Mouse (Mus musculus) thymus, postnatal 10 days (tissue): ENCODE results near the gene Dstn.
A peak's percentile ranks its signal among the peaks of the same experiment; 100 is the strongest.

ENCODE experiments used
- DNase-seq, 2 experiments: peaks; one replicate each; pipeline ENCODE4 v3.0.0; 2021; ENCODE audit warnings: low spot score in 2 of 2

The Dstn gene

GRCm38 (mm10) chr2:143915600-143916135 is 548 bp downstream of the Dstn start:
- peak in 1 of 2 experiments; percentile 18 for DNase-seq

- DNase-seq = no peak
Observed at GRCm38 (mm10) chr2:143916229-143916628, 1.1 kb downstream of the Dstn start.

- DNase-seq = no peak
Observed at GRCm38 (mm10) chr2:143917622-143918021, 2.5 kb downstream of the Dstn start.

- no peak for DNase-seq
Observed at GRCm38 (mm10) chr2:143918831-143919502, 3.8 kb downstream of the Dstn start.

GRCm38 (mm10) chr2:143924085-143924484 is 9.0 kb downstream of the Dstn start:
- no peak for DNase-seq

- DNase-seq = no peak
Observed at GRCm38 (mm10) chr2:143925826-143926225, 10.7 kb downstream of the Dstn start.

- DNase-seq = no peak
Observed at GRCm38 (mm10) chr2:143929607-143930311, 14.6 kb downstream of the Dstn start.

- no peak for DNase-seq
Observed at GRCm38 (mm10) chr2:143932340-143932873, 17.3 kb downstream of the Dstn start.

- no peak for DNase-seq
Observed at GRCm38 (mm10) chr2:143933516-143933915, 18.4 kb downstream of the Dstn start.

GRCm38 (mm10) chr2:143934439-143934838 is 19.3 kb downstream of the Dstn start:
- no peak for DNase-seq

- no peak for DNase-seq
Observed at GRCm38 (mm10) chr2:143937861-143938260, 22.7 kb downstream of the Dstn start.

GRCm38 (mm10) chr2:143940406-143940805 is 25.3 kb downstream of the Dstn start:
- no peak for DNase-seq

GRCm38 (mm10) chr2:143944796-143945195 is 29.7 kb downstream of the Dstn start:
- DNase-seq = no peak

GRCm38 (mm10) chr2:143945466-143946075 is 30.5 kb downstream of the Dstn start:
- DNase-seq = peak in 1 of 2 experiments; percentile 18

- DNase-seq = no peak
Observed at GRCm38 (mm10) chr2:143946399-143946798, 31.3 kb downstream of the Dstn start.

- no peak for DNase-seq
Observed at GRCm38 (mm10) chr2:143947981-143948380, 32.9 kb downstream of the Dstn start.

GRCm38 (mm10) chr2:143948416-143948815 is 33.3 kb downstream of the Dstn start:
- no peak for DNase-seq

GRCm38 (mm10) chr2:143949217-143949616 is 34.1 kb downstream of the Dstn start:
- DNase-seq = no peak

GRCm38 (mm10) chr2:143950290-143951027 is 35.3 kb downstream of the Dstn start:
- no peak for DNase-seq

GRCm38 (mm10) chr2:143951028-143951420 is 35.9 kb downstream of the Dstn start:
- no peak for DNase-seq

GRCm38 (mm10) chr2:143951546-143952315 is 36.6 kb downstream of the Dstn start:
- no peak for DNase-seq
